Mouse (Mus musculus): ENCODE data around the gene Cenpx.

- no peak for TF ChIP-seq POLR2A (IDR thresholded peaks at IDR 0.05; ENCODE audit: low read depth, low read length)
- TF ChIP-seq CTCF (conservative IDR thresholded peaks at IDR 0.05; ENCODE audit: insufficient read depth, insufficient read length, low read depth, low read length), result no peak
Observed at GRCm38 (mm10) chr11:120719242-120719641, 5.7 kb upstream of the Cenpx start.

Data from kidney, adult 2 months (tissue).